Mouse (Mus musculus) thymus, postnatal 0 days (tissue): Measurements from ENCODE around the gene Tsku. TPM values are rescaled to one million over a fixed set of nuclear protein-coding genes. Genes with fewer than 3 reads are reported as not detected.

Source experiments
- DNase-seq: peaks from one replicate; pipeline ENCODE4 v3.0.0-alpha.2; 2015; ENCODE audit warnings: low spot score
- polyA plus RNA-seq: library from polyadenylated mRNA; unstranded; fragments of >200 nt; fragmentation: Nextera tagmentation; extraction: Ambion mirVana; gene quantifications from 2 replicates; pipeline ENCODE4 v1.2.1, GENCODE M21; 2015

The Tsku gene
- 3.3 and 4.1 TPM in 2 replicates for polyA plus RNA-seq

DNA sequence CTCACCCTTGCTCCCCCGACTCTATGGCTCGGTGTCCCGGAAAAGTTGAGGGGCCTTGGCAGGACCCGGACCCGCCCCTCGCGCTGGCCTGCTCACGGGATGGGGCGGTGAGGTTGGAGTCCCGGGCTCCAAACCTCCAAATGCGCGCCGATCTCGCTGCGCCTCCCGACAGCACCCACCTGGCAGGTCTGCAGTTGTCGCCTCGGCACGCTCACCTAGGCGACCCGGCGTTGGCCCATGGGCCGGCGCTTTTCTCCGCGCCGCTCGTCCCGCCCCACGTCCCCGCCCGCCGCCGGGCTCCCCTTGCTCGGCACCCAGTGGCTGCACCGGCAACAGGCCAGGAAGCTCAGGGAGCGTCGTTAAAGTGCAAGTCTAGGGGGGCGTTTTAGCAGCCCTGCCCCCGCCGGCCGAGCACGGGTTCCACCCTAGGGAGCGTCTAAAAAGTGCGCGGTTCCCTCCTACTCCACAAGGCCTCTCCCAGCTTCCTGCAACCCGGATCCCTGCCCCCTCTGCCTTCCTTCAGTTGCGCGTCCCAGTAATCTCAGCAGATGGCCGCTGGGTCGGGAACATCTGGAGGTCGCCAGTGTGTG, at the start of gene Tsku:
TSS of gene Tsku (minus strand) at position 266 of the 590 bp plus-strand sequence.
- peak; percentile 58 for DNase-seq

DNA sequence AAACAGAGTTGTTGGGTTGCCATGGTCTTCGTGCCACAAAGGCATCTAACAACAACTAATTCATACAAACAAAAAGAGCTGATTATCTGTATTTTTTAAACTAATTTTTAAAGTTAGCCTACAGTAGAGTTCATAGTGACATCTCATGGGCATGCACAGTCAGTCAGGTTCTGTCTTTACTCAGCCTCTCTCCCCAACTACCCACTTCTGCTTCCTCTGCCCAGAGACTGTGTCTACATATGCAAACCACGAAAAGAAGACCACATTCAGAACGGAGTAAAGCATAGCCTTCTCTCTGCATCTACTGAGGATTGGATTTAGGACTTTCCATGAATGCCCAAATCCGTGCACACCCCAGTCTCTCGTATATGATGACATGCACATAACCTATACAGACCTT, 46.5 kb upstream of the Tsku start:
- DNase-seq = no peak

DNA sequence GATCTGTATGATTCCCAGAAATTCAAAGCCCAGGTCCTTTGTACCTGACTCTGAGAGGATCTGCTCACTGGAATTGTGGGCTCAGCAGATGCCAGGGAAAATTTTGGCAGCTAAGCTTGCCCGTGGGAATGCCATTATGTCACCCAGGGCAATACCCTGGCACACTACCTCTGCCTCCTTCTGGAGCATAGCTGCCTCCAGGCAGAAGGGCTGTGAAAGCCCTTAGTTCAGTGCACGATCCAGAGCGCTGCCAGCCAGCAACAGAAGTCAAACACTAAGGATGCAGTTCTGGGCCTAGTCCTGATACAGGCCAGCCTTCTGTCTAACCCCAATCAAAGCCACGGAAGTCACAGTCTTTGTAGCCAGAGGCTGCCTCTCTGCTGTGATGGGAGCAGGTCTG, 42.9 kb upstream of the Tsku start:
- no peak for DNase-seq

DNA sequence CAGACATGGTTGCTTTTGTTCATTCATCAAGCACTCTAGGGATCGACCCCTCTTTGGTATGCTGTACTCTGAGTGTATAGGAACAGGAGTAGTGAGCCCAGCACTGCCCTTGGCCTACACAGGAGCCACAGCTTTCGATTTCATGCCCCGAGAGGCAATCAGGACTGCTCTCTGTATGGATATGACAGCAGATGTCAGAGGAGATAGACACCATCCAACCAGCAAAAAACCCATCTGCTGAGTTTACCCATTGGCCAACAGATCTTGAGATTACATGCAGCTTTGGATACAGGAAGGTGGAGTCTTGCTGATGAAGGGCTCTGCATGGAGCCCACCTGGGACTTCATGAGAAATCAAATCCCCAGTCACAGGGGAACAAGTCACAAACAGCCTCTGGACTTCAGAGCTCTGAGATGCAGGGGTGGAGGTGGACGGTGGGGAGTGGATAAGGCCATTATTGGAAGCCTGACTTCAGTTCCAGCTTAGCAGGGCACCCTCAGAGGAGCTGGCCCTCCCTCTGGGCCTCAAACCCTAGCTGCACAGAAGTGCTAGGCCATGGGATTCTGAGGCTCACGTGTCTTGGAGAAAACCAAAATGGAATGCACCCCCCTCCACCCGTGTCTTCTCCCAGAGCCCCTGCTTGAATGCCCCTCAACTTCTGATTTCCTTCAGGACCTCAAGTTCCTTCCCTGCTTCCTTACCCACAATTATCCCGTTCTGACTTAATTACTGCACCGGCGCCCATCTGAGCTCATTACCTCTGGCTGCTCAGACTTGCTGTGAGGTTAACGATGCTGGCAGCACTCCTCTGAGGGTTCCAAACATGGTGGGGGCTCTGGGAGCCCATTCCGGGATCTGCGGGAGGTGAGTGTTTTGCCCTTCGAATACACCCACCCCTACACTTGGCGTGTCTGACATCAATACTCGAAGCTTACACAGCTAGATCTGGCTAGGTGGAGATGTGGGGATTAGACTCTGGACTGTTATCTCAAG, 41.8 kb upstream of the Tsku start:
- DNase-seq = no peak

DNA sequence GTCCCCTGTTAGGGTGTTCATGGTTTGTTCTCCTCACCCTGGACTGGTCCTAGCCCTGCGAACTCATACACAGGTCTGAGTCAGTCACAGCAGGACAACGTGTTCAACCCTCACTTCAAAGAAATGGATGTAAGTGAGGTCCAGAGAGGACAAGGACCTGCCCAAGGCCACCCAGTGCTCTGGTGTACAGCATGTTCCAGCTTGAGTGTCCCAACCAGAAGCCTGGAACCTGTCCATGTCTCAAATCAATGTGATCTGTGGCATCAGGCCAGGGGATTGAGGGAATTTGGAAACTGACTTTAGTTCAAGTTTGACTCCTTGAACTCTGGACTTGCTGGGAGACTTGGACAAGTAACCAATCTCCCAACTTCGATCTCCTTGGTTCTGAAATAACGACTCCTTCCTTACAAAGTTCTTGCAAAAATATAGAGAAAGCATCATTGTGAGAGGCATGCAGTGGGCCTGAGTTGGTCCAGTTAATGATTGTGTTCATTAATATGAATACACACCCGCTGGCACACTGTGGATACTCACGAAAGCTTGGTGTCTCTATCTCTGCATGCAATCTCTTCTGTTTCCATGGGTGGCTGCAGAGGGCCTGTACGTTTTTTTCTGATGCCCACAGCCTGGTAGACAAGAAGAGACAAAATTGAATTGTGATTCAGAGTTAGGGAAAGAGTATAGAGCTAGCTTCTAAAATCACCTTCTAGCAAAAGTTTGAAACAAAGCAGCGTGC, 31.5 kb upstream of the Tsku start:
- DNase-seq = no peak

DNA sequence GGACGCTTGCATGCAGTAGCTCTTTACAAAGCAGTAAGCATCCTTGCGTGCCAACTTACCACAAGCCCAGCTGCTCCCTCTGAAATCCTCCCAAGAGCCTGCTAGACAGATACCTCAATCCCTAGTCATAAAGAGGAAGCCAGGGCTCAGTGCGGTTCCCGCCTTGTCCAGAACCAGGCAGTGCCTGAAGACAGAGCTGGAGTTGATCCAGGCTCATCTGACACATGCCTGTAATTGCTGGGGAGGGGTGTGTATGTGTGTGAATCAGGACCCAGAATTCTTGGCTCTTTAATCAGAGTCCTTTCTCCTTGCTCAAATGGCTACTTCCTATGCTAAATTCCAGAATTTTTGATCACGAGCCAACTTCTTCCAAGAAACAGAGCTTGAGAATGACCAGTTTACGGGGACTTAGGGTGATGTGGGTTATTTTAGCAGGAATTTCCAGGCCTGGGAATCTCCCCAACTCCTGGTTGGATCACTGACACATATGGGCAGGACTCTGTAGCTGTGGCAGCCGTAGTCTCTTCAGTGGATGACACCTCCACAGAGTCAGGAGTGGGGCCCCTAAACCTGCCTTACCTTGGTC, 30.3 kb upstream of the Tsku start:
- no peak for DNase-seq

DNA sequence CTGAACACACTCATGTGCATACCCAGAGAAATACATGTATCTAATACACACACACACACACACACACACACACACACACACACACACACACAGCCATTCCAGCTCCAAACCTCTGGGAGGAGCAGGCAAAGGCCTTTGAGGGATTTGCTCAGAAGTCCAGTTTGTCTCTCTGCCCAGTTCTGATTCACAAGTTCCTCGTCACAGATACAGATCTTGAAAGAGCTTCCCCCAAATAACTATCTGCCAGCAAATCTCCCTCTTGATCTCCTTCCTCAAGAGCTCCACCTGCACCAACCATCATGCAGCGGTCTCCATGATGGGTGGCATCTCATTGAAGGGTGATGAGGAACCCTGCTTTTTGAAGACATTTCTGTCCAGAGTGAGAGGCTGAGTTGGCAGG, 29.4 kb upstream of the Tsku start:
- DNase-seq = peak; percentile 2

DNA sequence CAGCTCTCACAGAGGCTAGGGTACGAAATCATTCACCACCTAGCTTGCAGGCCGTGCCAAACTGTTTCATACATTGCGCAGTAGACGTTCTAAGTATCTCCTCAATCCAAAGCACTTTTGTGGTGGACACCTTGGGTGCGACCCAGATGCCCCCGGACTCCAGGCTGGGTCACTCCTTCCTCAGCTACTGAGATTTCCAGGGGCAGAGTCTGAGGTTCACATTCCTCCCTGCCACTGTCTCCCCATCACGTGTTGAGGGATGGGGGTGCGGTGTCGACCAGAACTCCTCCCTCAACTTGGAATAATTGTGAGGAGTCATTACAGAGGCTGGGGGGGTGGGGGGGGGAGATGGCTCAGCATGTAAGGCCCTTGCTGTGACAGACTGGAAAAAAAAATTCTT, 28.5 kb upstream of the Tsku start:
- no peak for DNase-seq

DNA sequence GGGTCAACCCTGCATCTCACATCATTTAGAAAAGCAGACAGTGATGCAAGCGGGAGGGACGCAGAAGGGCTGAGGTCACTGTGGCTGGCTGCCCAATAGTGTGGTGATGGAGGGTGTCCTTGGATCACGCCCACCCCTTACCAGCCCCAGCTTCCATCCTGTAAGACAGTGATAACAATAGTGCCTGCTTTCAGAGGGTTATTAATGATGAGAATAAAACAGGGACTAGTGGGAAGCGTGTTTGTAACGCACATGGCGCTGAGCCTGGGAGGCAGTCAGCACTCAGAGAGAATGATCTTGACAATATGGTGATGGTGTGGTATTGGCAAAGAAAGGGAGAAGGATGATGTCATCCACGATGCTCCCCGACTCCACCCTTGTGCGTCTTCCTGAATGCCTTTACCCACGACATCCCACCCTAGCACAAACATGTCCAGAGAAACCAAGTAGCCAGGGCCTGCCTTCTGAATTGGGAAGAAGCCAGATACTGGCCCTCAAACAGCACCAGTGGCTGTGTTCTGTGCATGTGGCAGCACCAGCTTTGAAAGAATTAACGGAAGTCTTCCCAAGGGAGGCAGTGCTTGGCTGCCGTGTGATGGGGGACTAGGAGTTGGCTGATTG, 27.9 kb upstream of the Tsku start:
- no peak for DNase-seq

DNA sequence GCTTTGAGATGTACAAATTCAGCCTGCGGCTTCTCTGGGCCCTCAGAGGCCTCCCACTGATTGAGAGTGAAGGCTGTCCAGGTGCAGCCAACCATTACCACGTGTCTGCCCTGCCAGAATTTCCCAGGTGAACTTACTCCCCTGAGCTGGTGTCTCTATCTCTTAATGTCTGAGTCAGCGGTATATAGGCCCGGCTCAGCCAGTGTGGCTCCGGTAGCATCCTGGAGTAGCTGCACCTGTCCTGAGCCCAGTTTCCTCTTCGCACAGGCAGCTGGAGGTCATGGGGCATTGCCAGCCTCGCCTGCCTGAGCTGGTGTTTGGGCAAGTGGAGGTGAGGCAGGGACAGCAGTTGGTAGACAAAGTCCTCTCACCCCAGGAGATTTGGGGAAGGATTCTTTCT, 26.1 kb upstream of the Tsku start:
- no peak for DNase-seq

DNA sequence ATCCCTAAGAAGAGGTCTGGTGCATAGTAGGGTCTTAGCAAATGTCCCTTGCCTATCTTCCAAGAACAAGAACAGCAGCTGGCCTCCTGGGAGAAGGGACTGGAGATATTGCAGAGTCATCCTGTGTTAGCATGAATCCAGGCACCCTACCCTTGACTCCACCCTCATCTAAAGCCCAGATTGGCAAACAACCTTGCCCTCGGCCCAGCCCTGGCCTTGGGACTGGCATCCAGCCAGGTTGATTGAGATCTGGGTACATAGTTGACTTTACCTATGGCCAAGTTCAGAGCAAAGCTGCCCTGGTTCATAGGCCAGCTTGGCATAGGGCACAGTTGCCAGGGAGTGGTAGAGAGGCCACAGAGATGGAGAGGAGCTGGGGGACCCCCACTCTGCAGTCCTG, 24.0 kb upstream of the Tsku start:
- DNase-seq = no peak

DNA sequence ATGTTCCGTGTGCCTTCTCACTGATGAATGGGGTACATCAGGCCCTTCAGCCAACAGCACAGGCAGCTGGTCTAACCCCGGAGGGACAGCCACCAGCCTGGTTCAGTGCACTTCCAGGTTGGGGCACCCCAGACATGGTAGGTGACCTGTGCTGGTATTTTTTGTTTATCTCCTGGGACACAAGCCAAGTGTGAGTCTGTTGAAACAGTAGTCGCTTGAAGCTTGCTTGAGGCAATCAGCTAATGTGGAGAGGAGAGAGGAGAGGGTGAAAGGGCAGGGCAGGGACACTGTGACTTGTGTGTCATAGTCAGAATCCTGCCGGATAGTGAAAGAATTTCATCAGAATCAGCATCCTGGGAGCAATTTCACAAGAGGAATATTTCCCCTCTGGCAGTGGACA, 22.2 kb upstream of the Tsku start:
- DNase-seq = no peak

DNA sequence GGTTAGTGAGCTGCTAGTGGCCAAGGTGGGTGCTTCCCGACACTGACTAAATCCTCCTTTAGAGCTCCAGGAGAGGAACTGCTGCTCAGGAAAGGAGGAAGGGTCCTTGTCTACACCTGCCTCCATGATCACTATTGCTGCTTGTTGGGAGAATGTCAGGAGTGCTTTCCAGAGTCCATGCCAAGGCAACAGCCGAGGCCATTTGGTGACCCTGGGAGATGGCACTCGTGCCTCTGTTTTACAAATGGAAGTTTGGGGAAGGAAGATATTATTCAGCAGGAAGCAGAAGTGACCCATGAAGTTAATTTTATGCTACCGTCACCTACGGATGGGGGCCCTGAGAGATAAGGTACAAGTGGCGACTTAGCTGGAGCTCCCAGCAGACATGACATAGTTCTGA, 21.7 kb upstream of the Tsku start:
- no peak for DNase-seq

DNA sequence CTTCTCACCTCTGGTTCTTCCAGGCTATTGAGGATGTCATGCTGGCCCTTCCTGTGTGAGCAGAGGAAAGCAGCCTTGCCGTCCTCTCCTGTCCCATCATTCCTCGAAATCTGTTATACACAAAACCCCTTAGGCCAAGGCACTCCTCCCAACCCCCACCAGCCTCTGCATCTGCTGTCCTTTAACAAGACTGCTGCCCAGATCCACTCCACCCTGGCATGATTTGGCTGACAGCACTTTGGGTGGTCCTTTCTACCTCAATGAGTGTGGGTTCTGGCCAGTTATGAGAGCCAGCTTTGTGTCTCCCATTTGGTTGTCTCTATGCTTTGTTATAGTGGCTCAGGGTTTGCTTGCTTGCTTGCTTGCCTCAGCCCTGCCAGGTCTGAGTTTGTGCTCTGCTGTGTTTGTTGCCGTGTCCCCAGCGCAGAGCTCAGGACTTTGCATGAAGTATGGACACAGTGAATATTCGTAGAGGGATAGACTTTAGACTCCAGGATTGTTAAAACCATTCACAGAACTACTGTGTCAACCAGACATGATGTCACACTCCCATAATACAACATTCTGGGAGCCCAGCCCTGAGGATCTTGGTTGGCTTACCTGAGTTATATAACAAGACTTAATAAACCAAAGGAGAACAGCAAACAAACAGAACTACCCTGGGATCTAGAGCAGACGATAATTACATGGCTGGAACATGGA, 19.2 kb upstream of the Tsku start:
- no peak for DNase-seq

DNA sequence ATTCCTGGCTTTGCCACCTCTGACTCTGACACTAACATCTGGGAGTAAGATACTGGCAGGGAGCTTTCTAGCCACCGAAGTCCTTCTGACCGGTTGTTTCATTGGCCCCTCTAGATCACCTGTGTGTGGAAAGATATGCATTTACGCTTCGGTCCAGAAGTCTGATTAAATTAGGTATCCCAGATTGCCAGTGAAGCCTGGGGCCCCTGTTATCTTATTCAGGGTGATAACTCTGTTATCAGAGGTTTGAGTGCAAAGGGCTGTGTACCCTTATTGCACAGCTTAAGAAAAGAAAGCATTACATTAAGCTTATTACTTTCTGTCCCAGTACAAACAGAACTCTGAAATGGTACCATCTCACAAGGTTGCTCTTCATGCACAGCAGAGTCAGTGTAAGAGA, 18.1 kb upstream of the Tsku start:
- DNase-seq = no peak

DNA sequence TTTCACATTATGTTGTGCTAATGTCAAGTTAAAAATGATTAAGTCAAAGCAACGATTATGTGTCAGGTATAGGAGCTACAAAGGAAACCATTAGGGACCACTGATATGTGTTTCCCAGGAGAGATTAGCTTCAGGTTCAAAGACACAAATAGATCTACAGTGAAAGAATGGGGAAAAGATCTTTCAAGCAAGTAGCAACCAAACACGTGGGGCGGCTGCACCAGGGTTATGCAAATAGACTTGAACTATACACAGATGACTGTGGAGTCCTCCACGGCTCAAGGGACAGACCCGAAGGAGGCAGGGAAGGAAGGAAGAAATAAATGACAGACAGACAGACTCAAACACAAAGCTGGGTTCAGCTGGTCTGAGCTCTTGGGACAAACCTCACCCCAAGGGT, 16.1 kb upstream of the Tsku start:
- no peak for DNase-seq

DNA sequence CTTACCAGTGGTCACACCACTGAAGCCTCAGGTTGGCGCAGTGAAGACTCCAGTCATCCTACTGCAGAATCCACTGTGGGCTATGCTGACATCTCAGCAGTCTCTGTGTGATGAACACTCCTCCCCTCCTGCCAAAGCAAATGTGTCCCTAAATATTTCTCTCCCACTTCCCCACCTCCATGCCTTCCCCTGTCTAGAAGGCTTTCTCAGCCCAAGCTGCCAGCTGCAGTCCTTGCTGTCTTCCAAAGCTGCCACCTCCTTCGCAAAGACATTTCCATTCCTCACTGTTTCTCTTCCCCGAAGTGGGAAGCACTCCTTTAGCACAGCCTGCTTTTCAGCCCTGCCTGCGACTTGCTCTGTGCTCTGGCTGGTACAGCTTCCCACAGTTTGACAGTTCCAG, 10.0 kb upstream of the Tsku start:
- no peak for DNase-seq

DNA sequence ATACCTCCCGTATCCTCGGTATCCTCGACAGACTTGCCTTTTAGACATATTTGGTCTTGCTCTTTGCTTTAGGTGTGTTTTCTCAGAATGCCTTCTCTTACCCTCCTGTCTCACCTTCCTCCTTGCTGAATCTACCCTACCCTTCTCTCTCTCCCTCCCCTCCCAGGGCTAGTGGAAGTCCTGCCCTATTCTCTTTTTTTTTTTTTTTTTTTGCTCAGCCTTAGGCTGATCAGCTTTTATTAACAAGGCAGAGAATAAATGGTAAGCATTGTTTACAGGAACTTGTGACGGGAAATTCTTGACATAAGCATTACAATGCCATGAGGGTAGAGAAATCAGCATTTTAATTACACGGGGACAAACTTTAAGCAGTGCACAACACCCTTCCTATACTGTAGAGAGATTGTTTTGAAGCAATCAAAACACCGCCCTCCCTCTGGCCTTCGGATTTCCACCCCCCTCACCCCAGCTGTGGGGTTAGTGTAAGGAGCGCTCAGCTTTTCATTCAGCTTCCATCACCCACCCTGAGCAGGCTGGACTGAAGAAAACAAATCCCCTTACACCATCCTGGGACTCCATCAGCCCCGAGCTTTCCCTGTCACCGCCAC, 8.7 kb upstream of the Tsku start:
- no peak for DNase-seq

DNA sequence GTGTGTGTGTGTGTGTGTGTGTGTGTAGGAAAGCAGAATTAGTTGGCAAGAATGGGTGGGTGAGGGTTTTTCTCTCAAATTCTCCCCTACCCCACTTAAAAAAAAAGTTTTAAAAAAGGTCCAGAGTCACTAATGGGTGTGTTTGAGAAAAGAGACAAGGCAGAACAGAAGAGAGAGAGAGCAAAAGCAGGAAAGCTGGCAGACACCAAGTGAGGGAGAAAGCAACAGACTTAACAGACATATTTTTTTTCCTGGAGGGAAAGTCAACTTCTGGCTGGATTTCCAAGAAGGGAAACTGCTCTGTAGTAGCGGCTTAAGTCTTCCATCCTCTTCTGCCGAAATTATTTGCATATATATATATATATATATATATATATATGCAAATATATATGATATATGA, 534 bp upstream of the Tsku start:
- DNase-seq = no peak

DNA sequence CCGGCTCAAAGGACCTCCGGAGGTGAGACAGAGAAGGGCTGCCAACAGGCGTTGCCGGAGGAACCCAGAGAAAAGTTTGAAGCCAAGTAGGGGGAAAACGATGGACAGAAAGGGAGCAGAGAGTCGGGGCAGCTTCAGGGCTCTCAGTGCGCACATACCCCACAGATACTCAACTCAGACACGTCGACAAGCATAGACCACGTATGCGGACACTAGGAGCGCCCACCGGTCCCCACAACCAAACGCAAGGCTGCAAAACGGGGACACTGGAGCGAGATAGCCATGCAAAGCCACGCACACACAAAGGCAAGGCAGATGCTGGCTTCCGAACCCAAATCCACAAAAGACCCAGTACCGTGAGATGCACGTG, 522 bp downstream of the Tsku start:
- no peak for DNase-seq
